Mouse (Mus musculus) skeletal muscle tissue, postnatal 0 days (tissue): ENCODE data around the gene Atxn1l. TPM values are rescaled to one million over a fixed set of nuclear protein-coding genes. Genes with fewer than 3 reads are reported as not detected.

Experiments used
- polyA plus RNA-seq: library from polyadenylated mRNA; unstranded; fragments of >200 nt; fragmentation: Nextera tagmentation; extraction: Ambion mirVana; gene quantifications from 2 replicates; pipeline ENCODE4 v1.2.1, GENCODE M21; 2015

The Atxn1l gene
- 3.2 and 3.3 TPM in 2 replicates for polyA plus RNA-seq

GRCm38 (mm10) chr8:109737237-109738048 is at the start of gene Atxn1l:
TSS of gene Atxn1l (minus strand) at chr8:109737739.

GRCm38 (mm10) chr8:109778280-109778977 is 40.9 kb upstream of the Atxn1l start, which contains the start of gene Ap1g1:
TSS of gene Ap1g1 (plus strand) at chr8:109778554.

GRCm38 (mm10) chr8:109705320-109706075 is 32.0 kb downstream of the Atxn1l start, which contains the start of gene Zfp821:
TSS of gene Zfp821 (plus strand) at chr8:109705546.

GRCm38 (mm10) chr8:109693146-109693900 is 44.2 kb downstream of the Atxn1l start, which contains the start of gene Ist1:
TSS of gene Ist1 (minus strand) at chr8:109693260.

Other genes starting within 250 kb of the Atxn1l start
- gene Pmfbp1, start 243.7 kb downstream of the Atxn1l start, polyA plus RNA-seq: not detected in 2 replicates
- gene Dhx38, start 171.9 kb downstream of the Atxn1l start, polyA plus RNA-seq: 7.0 and 7.3 TPM in 2 replicates
- gene Txnl4b, start 171.8 kb downstream of the Atxn1l start, polyA plus RNA-seq: 17.7 and 17.8 TPM in 2 replicates
- 3.9 and 48.4 TPM in 2 replicates for gene Hp, start 158.6 kb downstream of the Atxn1l start, polyA plus RNA-seq
- 19.8 and 22.7 TPM in 2 replicates for gene Dhodh, start 129.1 kb downstream of the Atxn1l start, polyA plus RNA-seq
- 0.04 and 0.15 TPM in 2 replicates for gene Pkd1l3, start 123.2 kb downstream of the Atxn1l start, polyA plus RNA-seq
- 54.9 and 58.1 TPM in 2 replicates for gene Ist1, start 44.5 kb downstream of the Atxn1l start, polyA plus RNA-seq
- 8.3 and 9.0 TPM in 2 replicates for gene Zfp821, start 32.2 kb downstream of the Atxn1l start, polyA plus RNA-seq
- gene Ap1g1, start 40.8 kb upstream of the Atxn1l start, polyA plus RNA-seq: 16.7 and 18.4 TPM in 2 replicates
- gene Phlpp2, start 130.8 kb upstream of the Atxn1l start, polyA plus RNA-seq: 0.82 and 1.2 TPM in 2 replicates
- gene Marveld3, start 224.5 kb upstream of the Atxn1l start, polyA plus RNA-seq: 0.24 and 0.32 TPM in 2 replicates